Mouse (Mus musculus) c-Kit-positive CD71-positive TER-119-positive erythroid progenitor cells, embryonic 14.5 days (primary cell): ENCODE data around the gene Prkn.

Experiments used
- DNase-seq: peaks from one replicate; pipeline ENCODE4 v3.0.0-alpha.2; 2013; ENCODE audit warnings: low spot score

Prkn gene

DNA sequence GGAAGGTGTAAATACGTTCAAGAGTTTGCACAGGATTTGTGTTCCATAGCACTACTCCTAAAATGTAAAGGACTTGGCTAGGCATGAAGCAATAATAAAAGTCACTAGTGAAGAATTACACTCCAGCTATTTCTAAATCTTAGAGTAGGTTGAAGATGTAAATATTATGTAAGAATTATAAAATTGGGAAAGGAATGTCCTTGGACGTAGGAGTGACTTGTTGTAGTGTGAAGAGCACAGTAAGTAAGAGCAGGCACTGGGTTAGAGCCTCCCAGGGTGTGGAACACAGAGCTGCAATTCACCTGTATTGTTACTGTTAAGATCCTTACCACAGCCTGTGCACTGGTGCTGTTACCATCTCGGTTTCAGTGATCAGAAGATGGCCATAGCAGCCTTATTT is 450.0 kb downstream of the Prkn start:
- no peak for DNase-seq

- DNase-seq, result no peak
Observed at GRCm38 (mm10) chr17:11303116-11303515, 462.9 kb downstream of the Prkn start.

DNA sequence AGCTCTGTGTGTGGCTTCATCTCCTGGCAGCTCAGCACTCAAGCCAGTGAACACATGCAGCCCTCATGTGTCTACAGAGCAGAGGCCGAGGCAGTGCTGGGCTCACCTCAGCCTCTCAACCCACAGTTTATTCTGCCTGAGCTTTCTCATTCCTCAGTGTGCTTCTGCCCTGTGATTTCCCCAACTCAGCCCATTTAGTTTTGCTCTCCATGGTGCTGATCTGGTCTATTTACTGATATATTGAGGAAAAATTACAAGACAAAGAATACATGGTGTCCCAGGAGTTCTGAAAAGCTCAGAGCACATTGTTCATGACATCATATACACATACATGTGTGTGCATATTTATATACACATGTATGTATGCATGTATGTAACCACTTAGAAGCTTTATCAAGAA is 469.7 kb downstream of the Prkn start:
- no peak for DNase-seq

- no peak for DNase-seq
Observed at GRCm38 (mm10) chr17:11314163-11314562, 474.0 kb downstream of the Prkn start.

DNA sequence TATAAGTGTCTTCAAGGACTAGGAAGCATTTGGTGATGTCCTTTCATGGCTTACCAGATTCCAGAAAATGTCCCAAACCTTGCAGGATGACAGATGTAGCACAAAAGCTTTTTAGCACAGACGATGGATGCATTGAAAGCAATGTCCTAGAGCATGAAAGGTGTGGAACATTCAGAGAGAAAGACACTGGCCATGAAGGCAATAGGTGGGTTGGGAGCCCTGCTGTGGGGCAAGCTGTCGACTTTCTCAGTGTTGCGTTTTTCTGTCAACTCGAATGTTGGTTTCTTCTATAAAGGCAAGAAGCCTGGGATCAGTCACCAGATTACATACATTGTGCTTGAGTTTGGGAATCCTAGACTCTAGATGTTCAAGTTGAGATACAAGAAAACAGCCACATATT is 475.5 kb downstream of the Prkn start:
- DNase-seq, result no peak

- DNase-seq, result no peak
Observed at GRCm38 (mm10) chr17:11318946-11319345, 478.8 kb downstream of the Prkn start.

GRCm38 (mm10) chr17:11319666-11320360 is 479.6 kb downstream of the Prkn start:
- no peak for DNase-seq

GRCm38 (mm10) chr17:11332081-11332480 is 491.9 kb downstream of the Prkn start:
- DNase-seq, result no peak

DNA sequence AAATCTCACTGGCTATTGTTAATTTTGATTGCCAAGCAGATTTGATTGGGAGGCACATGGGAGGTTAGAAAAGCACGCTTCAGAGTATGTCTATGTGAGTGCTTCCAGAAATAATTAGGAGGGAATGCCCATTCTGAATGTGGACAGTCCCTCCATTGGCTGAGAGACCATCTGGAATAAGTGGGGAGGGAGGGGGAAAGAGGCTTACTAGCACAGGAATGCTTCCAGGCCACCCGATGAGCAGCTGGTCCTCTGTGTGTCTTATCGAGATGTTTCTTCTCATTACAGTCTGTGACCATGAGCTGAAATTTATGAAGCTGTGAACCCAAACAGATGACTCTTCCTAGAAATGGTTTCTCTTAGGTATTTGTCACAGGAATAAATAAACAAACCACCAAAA is 493.6 kb downstream of the Prkn start:
- DNase-seq, result no peak

DNA sequence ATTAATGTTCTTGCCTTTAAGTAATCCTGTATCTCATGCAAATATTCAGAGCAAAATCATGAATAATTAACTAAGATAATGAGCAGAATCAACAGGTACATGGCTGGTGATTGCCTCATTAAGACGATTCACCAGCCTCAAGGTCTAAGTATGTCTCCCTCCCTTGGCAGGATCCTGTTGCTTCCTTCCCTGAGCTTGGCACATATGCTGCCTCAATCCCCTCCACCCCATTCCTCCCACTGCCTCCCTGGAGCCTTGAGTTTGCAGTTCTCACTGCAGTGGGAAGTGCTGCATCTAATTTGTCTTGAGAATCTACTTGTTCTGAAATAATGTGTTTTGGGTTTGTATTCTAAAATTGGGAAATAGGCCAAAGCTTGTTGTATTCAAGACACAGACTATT is 496.0 kb downstream of the Prkn start:
- DNase-seq, result no peak

GRCm38 (mm10) chr17:11340368-11340767 is 500.2 kb downstream of the Prkn start:
- no peak for DNase-seq

DNA sequence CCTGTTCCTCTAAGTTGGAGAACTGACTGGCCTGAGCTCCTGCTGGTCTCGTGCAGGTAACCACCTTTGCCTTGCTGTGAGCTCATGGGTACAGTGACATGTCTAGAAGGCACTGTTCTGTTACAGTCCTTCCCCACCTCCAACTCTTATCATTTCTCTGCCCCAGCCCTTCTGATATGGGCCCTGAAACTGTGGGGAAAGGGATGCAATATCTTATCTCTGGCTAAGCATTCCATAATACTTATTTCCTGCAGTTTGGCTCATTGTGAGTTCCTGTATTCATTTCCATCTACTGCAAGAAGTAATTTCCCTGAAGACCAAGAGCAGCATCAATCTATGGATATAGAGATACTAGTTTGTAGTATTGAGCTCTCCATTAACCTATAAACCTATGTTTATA is 506.1 kb downstream of the Prkn start:
- DNase-seq, result no peak

- DNase-seq, result no peak
Observed at GRCm38 (mm10) chr17:11352778-11353552, 512.8 kb downstream of the Prkn start.

- DNase-seq, result no peak
Observed at GRCm38 (mm10) chr17:11353553-11353945, 513.4 kb downstream of the Prkn start.

DNA sequence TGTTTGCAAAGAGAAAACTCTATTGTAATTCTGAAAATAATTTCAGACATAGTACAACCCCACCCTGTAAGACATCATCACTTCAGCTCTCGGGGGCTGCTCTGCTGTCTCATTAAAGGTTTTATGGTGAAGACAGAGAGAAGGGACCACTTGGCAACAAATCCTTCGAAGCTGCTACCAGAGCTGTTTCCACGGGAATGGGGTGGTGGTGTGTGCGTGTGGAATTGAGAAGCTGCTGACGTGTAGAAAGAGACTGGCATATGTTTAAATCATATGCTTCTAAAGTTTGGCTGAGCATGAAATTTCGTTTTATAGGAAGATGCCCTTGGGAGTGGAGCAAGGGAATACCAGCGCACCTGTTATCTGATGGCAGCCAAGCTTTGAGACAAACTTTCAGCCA is 514.2 kb downstream of the Prkn start:
- no peak for DNase-seq

DNA sequence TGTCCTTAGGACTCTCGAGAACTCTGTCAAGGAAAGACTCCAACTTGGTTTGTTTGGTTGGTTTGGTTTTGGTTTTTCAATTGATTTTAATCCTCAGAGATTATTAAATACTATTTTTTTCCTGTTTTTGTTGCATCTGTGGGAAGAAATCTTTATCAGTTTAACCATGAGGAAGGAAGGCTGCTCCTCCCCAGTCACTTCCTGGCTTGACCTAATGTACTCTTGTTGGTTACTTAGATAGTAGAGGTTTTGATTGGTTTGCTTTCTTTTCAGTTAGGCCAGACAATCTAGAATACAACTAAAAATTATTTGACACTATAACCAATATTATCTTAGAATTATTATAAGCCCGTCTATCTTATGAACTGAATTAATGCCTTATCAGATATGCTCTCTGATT is 535.3 kb downstream of the Prkn start:
- DNase-seq, result no peak

DNA sequence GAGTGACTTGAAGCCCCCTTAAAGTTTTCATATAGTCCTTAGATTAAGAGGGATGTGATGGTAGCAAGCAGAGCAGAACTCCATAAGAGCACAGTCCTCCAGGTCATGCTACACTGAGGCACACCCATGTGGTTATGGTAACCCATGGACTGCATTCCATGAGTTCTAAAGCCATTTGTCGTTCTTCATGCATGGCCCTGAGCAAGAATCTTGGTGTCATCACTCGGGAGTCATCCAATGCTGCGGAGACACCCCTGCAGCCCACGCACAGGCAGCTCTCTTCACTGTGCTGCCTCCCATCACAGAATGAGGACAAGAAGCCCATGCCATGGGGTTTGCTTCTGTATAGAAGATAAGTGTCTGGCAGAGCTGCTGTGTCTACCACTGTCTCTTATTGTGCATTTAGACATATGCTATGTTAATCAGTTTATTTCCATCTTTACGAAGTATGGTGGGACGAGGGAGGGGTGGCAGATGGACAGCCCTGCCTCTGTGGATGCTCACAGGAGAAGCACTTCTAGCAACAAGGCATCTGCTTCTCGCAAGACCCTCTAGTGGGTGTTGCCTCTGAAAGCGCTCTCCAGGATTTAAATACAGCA is 543.3 kb downstream of the Prkn start:
- no peak for DNase-seq

- no peak for DNase-seq
Observed at GRCm38 (mm10) chr17:11385246-11385645, 545.1 kb downstream of the Prkn start.

DNA sequence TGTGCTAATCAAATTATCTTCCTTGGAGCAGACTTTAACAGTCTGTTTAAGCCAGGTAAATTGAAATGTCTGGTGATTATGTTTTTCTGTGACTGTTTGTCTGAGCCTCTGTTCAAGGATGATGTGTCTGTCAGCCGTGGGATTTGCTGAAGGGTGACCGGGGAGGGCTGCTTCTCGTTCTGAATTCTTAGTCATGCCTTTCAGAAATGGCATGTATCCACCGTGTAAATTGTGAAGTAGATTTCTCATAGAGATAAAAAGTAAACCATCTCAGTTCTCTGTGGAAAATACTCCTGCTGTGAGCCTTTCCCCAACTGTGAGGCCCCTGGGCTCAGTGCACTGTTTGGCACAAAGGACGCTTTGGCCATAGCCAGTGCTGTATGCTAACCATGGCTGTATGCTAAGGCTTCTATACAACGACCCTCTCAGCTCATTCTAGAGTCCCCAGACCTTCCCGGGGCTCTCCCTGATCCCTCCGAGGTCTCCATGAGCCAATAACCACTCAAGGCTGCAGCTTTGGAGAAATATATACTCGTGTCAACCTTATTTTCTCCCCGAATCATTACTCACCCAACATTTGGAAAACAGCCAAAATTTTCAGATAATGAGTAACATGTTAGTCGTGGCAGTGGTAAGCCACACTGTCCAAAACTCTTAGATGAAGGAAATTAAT is 552.6 kb downstream of the Prkn start:
- no peak for DNase-seq

GRCm38 (mm10) chr17:11394607-11395006 is 554.4 kb downstream of the Prkn start:
- DNase-seq, result no peak

DNA sequence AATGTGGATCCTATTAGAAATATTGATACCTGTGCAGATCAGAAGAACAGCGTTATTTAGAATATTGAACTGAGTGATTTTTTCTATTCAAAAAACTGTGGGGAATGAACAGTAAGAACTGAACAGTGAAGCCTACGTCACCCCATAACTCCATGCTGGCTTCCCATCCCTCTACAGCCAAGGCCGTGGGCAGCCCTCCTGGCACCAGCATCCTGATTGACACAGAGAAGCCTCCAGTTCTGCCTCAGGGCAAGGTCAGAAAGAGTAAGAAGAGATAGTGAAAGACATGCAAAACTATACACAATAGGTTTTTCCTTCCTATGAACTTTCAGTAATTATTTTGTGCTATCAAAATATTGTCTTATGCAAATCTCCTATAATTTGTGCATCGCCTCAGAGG is 557.5 kb downstream of the Prkn start:
- no peak for DNase-seq

DNA sequence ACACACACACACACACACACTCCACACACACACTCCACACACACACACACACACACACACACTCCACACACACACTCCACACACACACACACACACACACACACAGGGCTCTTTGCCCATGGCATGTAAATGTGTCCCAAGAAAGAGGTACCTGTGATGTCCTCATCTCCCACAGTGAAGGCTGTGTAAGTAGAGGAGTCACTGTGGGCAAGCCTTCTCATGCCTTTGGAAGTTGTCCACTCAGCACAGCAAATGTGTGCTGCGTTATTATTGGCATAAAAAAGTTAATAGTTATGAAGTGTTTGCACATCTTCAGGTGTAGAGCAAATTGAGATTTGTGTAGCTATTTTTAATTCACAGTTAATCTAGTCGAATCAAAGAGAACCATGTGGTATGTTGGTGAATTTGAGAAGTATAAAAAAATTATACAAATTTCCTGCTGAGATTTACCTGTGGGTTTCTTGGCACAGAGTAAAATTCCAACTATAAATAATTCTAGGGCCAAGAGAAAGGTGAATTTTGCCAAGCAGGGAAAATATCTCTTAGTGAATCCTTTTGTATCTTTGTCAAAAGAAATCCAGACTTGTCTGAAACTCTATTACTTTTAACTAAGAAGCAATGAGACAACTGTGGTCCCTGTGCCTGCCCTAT is 562.2 kb downstream of the Prkn start:
- no peak for DNase-seq
